Mouse (Mus musculus) CH12.LX (cell line): ENCODE data around the gene Gm10031. TPM values are rescaled to one million over a fixed set of nuclear protein-coding genes. Genes with fewer than 3 reads are reported as not detected.

Experiments
- DNase-seq: peaks from one replicate; pipeline ENCODE4 v3.0.0-alpha.2; 2013; ENCODE audit errors: extremely low read depth
- H3K27ac ChIP-seq: 2 replicates; pipeline ENCODE4 v1.5.1; 2012; ENCODE audit warnings: low read depth, mild to moderate bottlenecking, control low read depth, moderate library complexity; ENCODE audit not compliant: insufficient read depth
- H3K27me3 ChIP-seq: replicated peaks from 2 replicates; pipeline ENCODE3; 2012; ENCODE audit warnings: inconsistent platforms
- H3K36me3 ChIP-seq, 2 experiments: replicated peaks in 1 of 2; 2 replicates each; pipeline versions ENCODE3 to v1.6.1; 2012; ENCODE audit warnings: inconsistent platforms in 1 of 2, low read length in 1 of 2, mild to moderate bottlenecking in 1 of 2, mixed read lengths in 1 of 2, moderate library complexity in 1 of 2; ENCODE audit not compliant: control insufficient read depth in 1 of 2, insufficient read depth in 1 of 2
- H3K4me1 ChIP-seq, 2 experiments: 2 replicates each; pipeline ENCODE4 v1.6.1; 2012; ENCODE audit warnings: inconsistent platforms in 1 of 2, moderate library complexity in 1 of 2; ENCODE audit not compliant: insufficient read depth in 2 of 2, control insufficient read depth in 1 of 2
- H3K4me2 ChIP-seq: 2 replicates; pipeline ENCODE4 v1.6.1; 2012; ENCODE audit warnings: low read depth, mild to moderate bottlenecking, control low read depth; ENCODE audit not compliant: poor library complexity, insufficient read depth, severe bottlenecking
- H3K4me3 ChIP-seq, 3 experiments: fragments of 150-350 bp in 1 of 3; sonication (generic) in 1 of 3; replicated peaks in 1 of 3; 2 replicates each; pipeline versions ENCODE3 to v1.5.1; 2011 to 2012; ENCODE audit warnings: low read depth in 2 of 3, low read length in 2 of 3, mild to moderate bottlenecking in 2 of 3, moderate library complexity in 2 of 3, control low read depth in 1 of 3, improper control_type of control experiment in 1 of 3, inconsistent platforms in 1 of 3, mixed read lengths in 1 of 3; ENCODE audit not compliant: poor library complexity in 1 of 3
- H3K79me2 ChIP-seq: replicated peaks from 2 replicates; pipeline ENCODE4 v1.6.1; 2012; ENCODE audit warnings: mild to moderate bottlenecking, moderate library complexity; ENCODE audit not compliant: control insufficient read depth, poor library complexity, insufficient read depth, severe bottlenecking; ENCODE audit errors: extremely low read depth
- H3K9ac ChIP-seq: 2 replicates; pipeline ENCODE4 v1.6.1; 2012; ENCODE audit warnings: low read depth, mild to moderate bottlenecking, control low read depth, moderate library complexity; ENCODE audit not compliant: insufficient read depth
- H3K9me3 ChIP-seq: replicated peaks from 2 replicates; pipeline ENCODE3; 2012; ENCODE audit warnings: low read length, inconsistent platforms, mixed read lengths
- CHD2 ChIP-seq: IDR thresholded peaks from 2 replicates; pipeline ENCODE4 v1.6.1; 2011; ENCODE audit warnings: low read length, improper control_type of control experiment
- EP300 ChIP-seq: IDR thresholded peaks from 2 replicates; pipeline ENCODE4 v1.6.1; 2011; ENCODE audit warnings: low read length, improper control_type of control experiment
- HCFC1 ChIP-seq: IDR thresholded peaks from 2 replicates; pipeline ENCODE4 v1.6.1; 2012; ENCODE audit warnings: low read depth, mild to moderate bottlenecking, inconsistent platforms, low read length, improper control_type of control experiment
- IRF4 ChIP-seq: IDR thresholded peaks from 2 replicates; pipeline ENCODE4 v1.6.1; 2014; ENCODE audit warnings: low read depth, mild to moderate bottlenecking, inconsistent platforms, low read length, improper control_type of control experiment
- JUN ChIP-seq: IDR thresholded peaks from 2 replicates; pipeline ENCODE4 v1.6.1; 2011; ENCODE audit warnings: low read depth, mild to moderate bottlenecking, low read length, improper control_type of control experiment, moderate library complexity; ENCODE audit not compliant: insufficient read depth
- KAT2A ChIP-seq: IDR thresholded peaks from 2 replicates; pipeline ENCODE4 v1.6.1; 2012; ENCODE audit warnings: low read length, improper control_type of control experiment, inconsistent platforms; ENCODE audit not compliant: insufficient replicate concordance
- MXI1 ChIP-seq: IDR thresholded peaks from 2 replicates; pipeline ENCODE4 v1.6.1; 2011; ENCODE audit warnings: mild to moderate bottlenecking, low read depth, low read length, improper control_type of control experiment
- MYC ChIP-seq: IDR thresholded peaks from 2 replicates; pipeline ENCODE4 v1.6.1; 2011; ENCODE audit warnings: low read depth, mild to moderate bottlenecking, improper control_type of control experiment, low read length
- NRF1 ChIP-seq: IDR thresholded peaks from 2 replicates; pipeline ENCODE4 v1.6.1; 2014; ENCODE audit warnings: low read depth, mild to moderate bottlenecking, inconsistent platforms, low read length, improper control_type of control experiment, moderate library complexity
- PAX5 ChIP-seq: IDR thresholded peaks from 2 replicates; pipeline ENCODE4 v1.6.1; 2012; ENCODE audit warnings: low read length, inconsistent platforms, mixed read lengths
- POLR2AphosphoS2 ChIP-seq: IDR thresholded peaks from 2 replicates; pipeline ENCODE4 v1.6.1; 2011; ENCODE audit warnings: low read depth, low read length, improper control_type of control experiment
- RCOR1 ChIP-seq: conservative IDR thresholded peaks from 2 replicates; pipeline ENCODE4 v1.6.1; 2012; ENCODE audit warnings: low read depth, mild to moderate bottlenecking, inconsistent platforms, low read length, improper control_type of control experiment
- SIN3A ChIP-seq: IDR thresholded peaks from 2 replicates; pipeline ENCODE4 v1.6.1; 2012; ENCODE audit warnings: low read length, improper control_type of control experiment, inconsistent platforms
- SMC3 ChIP-seq: IDR thresholded peaks from 2 replicates; pipeline ENCODE4 v1.6.1; 2011; ENCODE audit warnings: low read depth, low read length, improper control_type of control experiment
- TBP ChIP-seq: conservative IDR thresholded peaks from 2 replicates; pipeline ENCODE4 v1.6.1; 2011; ENCODE audit warnings: low read depth, low read length, improper control_type of control experiment
- TCF12 ChIP-seq: IDR thresholded peaks from 2 replicates; pipeline ENCODE4 v1.6.1; 2014; ENCODE audit warnings: low read depth, mild to moderate bottlenecking, inconsistent platforms, low read length, improper control_type of control experiment
- USF1 ChIP-seq: IDR thresholded peaks from 2 replicates; pipeline ENCODE4 v1.6.1; 2014; ENCODE audit warnings: low read depth, mild to moderate bottlenecking, inconsistent platforms, low read length, improper control_type of control experiment
- dilution Hi-C: fragments of 300-500 bp; cut with MboI; formaldehyde crosslinking; loops from 2 replicates; pipeline ENCODE4 v1.14.3; 2020; ENCODE audit warnings: low sequenced_read_pairs; ENCODE audit not compliant: extremely low pct_unique_long_range_greater_than_20kb, extremely low pct_ligation_motif_present
- in situ Hi-C: fragments of 300-500 bp; cut with MboI; formaldehyde crosslinking; loops from 3 replicates; pipeline ENCODE4 v1.14.3; 2019; ENCODE audit warnings: low sequenced_read_pairs, low pct_ligation_motif_present, low pct_unique_long_range_greater_than_20kb, mixed read lengths
- polyA plus RNA-seq: library from polyadenylated mRNA; unstranded; fragments of >175 nt; gene quantifications from 2 replicates; pipeline ENCODE4 v1.2.1, GENCODE M21; 2012; ENCODE audit warnings: low read depth; ENCODE audit not compliant: insufficient read length
- total RNA-seq, 2 experiments: library from RNA; depleted of rRNA; stranded (reverse); fragments of 300-350 nt in 1 of 2; fragments of >200 nt in 1 of 2; gene quantifications; 2 replicates each; pipeline ENCODE4 v1.2.3; 2012 to 2014

Gm10031 gene
- total and polyA plus RNA-seq, 3 experiments, result 15.2 to 44.8 (median 22.8) TPM

DNA sequence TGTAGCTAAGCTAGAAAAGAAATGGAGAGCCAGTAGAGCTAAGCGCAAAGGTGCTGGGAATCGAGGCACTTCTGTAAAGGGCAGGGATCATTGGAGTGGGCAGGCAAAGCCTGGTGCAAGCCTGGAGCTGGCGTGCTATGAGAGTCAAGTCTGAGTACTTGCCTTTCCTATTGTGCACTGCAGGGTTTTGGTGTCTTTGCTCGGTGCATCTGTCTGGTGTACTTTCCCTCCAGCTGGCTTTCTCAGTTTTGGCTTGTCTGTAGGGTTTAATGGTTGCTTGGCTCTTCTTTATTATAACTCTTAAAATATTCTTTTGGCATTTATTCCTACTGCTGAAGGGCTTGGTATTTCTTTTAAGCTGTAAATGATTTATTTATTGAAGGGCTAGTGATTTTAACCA lies 49.1 kb downstream of the Gm10031 start:
- Histone ChIP-seq H3K36me3 (peaks cover 0 to 17% of the 10 kb centered on the region in 2 experiments), H3K79me2 (peaks cover 9% of the 10 kb centered on the region; the same call in 1 of the 2 replicates)
- TF ChIP-seq JUN (no peak), SMC3 (no peak), USF1 (no peak), TCF12 (no peak), CHD2 (no peak), MYC (no peak), PAX5 (no peak), RCOR1 (no peak), IRF4 (no peak), POLR2AphosphoS2 (no peak), TBP (no peak), SIN3A (no peak), NRF1 (no peak), EP300 (no peak), MXI1 (no peak), KAT2A (no peak), HCFC1 (no peak)
- TF ChIP-seq, all 38 proteins: peak for 0
- dilution Hi-C loops (no loop called here), in situ Hi-C loops (no loop called here)
- Histone ChIP-seq H3K27me3 (no peaks in the 10 kb centered on the region), H3K4me2 (no peak overlapping the region), H3K27ac (no peak overlapping the region), H3K4me1 (peaks cover 0 to 31% of the 10 kb centered on the region in 2 experiments; a peak in 2 of 4 replicates), H3K9me3 (no peaks in the 10 kb centered on the region), H3K9ac (no peak overlapping the region), H3K4me3 (no peak overlapping the region)
- no peak for DNase-seq

Other genes starting within 250 kb of the Gm10031 start
- gene Tdrd5, start 220.3 kb upstream of the Gm10031 start, total RNA-seq (2012; rRNA removed), result not detected in 2 replicates
- not detected in 2 replicates for gene Tdrd5, start 220.3 kb upstream of the Gm10031 start, total RNA-seq (2014; rRNA removed)
- not detected in 2 replicates for gene Tdrd5, start 220.3 kb upstream of the Gm10031 start, polyA plus RNA-seq
- gene Nphs2, start 213.3 kb upstream of the Gm10031 start, total RNA-seq (2012; rRNA removed), result not detected in 2 replicates
- gene Nphs2, start 213.3 kb upstream of the Gm10031 start, total RNA-seq (2014; rRNA removed), result not detected in 2 replicates
- gene Nphs2, start 213.3 kb upstream of the Gm10031 start, polyA plus RNA-seq, result not detected in 2 replicates
- gene Gm2000, start 158.0 kb upstream of the Gm10031 start, total RNA-seq (2012; rRNA removed), result 475 and 885 TPM in 2 replicates
- 1,436 and 1,655 TPM in 2 replicates for gene Gm2000, start 158.0 kb upstream of the Gm10031 start, total RNA-seq (2014; rRNA removed)
- gene Gm2000, start 158.0 kb upstream of the Gm10031 start, polyA plus RNA-seq, result 2,494 and 2,614 TPM in 2 replicates
- gene Axdnd1, start 102.9 kb upstream of the Gm10031 start, total RNA-seq (2012; rRNA removed), result not detected in 2 replicates
- not detected in 2 replicates for gene Axdnd1, start 102.9 kb upstream of the Gm10031 start, total RNA-seq (2014; rRNA removed)
- gene Axdnd1, start 102.9 kb upstream of the Gm10031 start, polyA plus RNA-seq, result not detected in 2 replicates
- gene Soat1, start 49.7 kb upstream of the Gm10031 start, total RNA-seq (2012; rRNA removed), result 10.3 and 12.0 TPM in 2 replicates
- gene Soat1, start 49.7 kb upstream of the Gm10031 start, total RNA-seq (2014; rRNA removed), result 13.5 and 16.9 TPM in 2 replicates
- 8.6 and 9.8 TPM in 2 replicates for gene Soat1, start 49.7 kb upstream of the Gm10031 start, polyA plus RNA-seq
- 15.5 and 18.8 TPM in 2 replicates for gene Abl2, start 34.8 kb downstream of the Gm10031 start, total RNA-seq (2012; rRNA removed)
- gene Abl2, start 34.8 kb downstream of the Gm10031 start, total RNA-seq (2014; rRNA removed), result 9.8 and 10.0 TPM in 2 replicates
- 18.4 and 19.8 TPM in 2 replicates for gene Abl2, start 34.8 kb downstream of the Gm10031 start, polyA plus RNA-seq
- gene Tor3a, start 150.3 kb downstream of the Gm10031 start, total RNA-seq (2012; rRNA removed), result 37.2 and 37.6 TPM in 2 replicates
- 50.5 and 53.8 TPM in 2 replicates for gene Tor3a, start 150.3 kb downstream of the Gm10031 start, total RNA-seq (2014; rRNA removed)
- 85.7 and 88.6 TPM in 2 replicates for gene Tor3a, start 150.3 kb downstream of the Gm10031 start, polyA plus RNA-seq
- 22.3 and 23.0 TPM in 2 replicates for gene Fam20b, start 195.1 kb downstream of the Gm10031 start, total RNA-seq (2012; rRNA removed)
- gene Fam20b, start 195.1 kb downstream of the Gm10031 start, total RNA-seq (2014; rRNA removed), result 25.7 and 26.5 TPM in 2 replicates
- gene Fam20b, start 195.1 kb downstream of the Gm10031 start, polyA plus RNA-seq, result 19.5 and 21.2 TPM in 2 replicates